Mouse (Mus musculus) right cerebral cortex, postnatal 14 days (tissue): Measurements from ENCODE around the gene Tango6.
A peak's percentile ranks its signal among the peaks of the same experiment; 100 is the strongest.
"Not testable (repeated sequence)": the region's sequence is repeated elsewhere in the genome, so short reads cannot be mapped to it uniquely, and the experiment has no call there.

Source experiments
- DNase-seq: peaks from one replicate; pipeline ENCODE4 v3.0.0; 2022

Gene Tango6

DNA sequence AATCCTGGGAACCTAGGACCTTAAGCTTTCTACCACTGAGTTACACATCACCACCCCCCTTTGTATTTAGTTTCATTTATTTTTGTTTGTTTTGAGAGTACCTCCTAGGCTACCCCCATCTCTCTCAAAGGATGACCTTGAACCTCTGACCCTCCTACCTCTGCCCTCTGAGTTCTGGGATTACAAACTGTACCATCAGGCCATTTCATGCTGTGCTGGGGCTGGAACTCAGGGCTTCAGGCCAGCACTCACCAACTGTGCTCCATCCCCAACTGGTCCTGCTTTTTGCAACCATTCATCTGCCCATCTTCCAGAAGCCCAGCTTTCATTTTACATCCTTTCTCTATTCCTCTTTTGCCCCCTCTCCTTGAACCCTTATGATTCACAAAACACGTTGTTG lies 81.7 kb downstream of the Tango6 start:
- no peak for DNase-seq

DNA sequence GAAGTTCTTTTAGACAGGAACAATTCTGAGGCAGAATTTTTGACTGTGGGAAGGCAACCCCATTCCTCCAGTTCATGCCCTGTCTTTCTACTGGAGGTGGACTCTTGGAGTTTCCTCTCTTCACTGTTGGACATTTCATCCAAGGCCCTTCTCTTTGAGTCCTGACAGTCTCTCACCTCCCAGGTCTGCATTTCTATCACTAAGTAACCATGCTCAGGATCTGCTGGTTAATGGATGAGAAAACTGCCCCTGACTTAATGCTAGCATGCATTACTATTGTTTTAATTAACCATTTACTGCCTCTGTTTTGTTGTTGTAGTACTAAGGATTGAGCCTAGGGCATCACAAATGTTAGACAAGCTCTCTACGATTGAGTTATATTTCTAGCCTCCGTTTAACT lies 82.7 kb downstream of the Tango6 start:
- DNase-seq = no peak

DNA sequence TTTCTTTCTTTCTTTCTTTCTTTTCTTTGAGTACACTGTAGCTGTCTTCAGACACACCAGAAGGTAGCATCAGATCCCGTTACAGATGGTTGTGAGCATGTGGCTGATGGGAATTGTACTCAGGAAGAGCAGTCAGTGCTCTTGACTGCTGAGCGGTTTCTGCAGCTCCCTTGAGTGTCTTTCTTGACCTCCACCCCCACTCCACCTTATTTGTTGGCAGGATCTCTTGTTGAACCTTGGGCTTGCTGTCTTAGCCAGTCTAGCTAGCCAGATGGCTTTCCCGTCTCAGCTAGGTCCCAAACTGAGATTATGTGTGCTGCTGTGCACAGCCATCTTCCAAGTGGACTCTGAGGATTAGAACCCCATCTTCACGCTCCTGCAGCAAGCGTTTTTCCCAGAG lies 83.9 kb downstream of the Tango6 start:
- DNase-seq = no peak

DNA sequence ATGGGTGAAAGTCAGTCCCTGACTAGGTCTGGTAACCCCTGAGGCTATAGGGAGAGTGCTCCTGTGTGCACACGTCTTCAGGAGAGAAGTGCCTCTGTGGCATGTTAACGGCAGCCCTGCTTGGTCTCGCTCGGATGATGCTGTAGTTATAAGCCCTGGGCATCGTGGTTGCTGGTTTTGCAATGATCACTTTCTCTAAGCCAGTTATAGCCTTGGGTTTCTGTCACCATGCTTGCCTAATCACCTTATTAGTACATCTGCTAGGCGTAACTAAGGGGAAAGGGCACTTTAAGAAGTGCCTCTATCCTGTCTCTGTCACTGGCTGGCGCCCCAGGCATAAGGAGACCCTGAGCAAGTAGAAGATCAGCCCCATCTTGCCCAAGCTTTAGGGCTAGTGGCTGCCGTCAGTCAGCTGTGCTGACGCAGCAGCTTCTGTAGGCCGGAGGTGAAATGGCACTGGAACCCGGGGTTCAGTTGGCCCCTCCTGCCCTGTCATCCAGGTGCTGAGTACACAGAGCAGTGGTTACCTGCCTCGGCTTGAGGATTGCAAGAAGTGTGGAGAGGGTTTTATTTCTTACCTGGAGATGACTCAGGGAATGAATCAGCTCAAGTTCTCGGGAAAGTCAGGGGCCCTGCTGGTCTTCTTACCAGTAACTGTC lies 86.4 kb downstream of the Tango6 start:
- DNase-seq = no peak

DNA sequence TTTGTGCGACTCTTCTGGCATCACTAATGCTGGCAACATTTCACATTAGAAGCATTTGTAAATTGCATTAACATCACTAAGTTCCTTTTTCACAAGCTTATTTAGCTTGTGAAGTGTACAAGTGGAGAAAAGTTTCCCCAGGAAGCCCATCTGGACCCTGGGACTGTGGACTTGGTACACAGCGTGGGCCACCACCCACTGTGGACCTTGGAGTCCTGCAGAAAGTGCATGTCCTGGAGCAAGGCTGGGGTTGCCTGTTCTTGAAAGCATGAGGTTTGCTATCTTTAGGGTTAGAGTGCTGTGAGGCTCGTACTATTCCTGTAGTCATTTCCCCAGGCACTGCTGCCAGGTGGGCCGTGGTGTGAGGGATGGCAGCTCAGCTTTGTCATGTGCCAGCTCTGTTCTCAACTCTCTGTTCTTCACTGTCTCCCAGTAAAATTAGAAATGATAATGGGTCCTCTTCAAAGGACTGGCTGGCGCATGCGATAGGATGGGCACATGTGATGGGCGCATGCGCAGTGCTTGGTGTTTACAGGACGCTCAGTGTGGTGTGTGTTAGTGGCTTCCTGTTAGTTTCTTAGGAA lies 87.8 kb downstream of the Tango6 start:
- DNase-seq = peak; percentile 30

DNA sequence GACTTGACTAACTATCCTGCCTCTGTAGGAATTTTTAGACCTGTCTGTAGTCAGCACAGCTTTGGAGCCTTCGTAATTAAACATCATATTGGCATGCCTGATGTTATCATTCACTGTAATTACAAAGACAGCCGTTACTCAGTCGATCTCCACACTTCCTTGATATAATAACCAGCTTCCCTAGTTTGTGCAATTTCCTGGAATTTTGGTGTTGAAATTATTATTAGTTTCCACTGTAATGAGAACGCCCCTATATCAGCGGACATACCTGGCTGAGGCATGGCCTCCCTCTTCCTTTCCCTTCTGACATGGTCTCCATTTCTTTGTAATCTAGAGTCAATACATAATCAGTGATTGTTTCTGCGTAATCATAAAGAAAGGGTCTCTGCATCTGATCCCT lies 89.2 kb downstream of the Tango6 start:
- no peak for DNase-seq

DNA sequence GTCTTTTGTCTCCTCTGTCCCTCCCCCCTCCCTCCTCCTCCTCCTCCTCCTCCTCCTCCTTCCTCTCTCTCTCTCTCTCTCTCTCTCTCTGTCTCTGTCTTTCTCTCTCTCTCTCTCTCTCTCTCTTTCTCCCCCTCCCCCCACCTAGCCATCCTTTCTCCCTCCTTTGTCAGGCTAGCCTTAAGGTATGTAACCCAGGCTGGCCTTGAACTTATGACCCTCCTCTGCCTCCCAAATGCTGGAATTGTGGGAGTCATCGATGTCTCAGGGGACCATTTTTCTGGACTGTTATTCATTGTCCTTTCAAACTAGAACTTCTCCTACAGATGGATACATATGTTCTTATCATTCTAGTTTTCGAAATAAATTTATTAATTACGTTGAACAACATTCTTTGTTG lies 89.6 kb downstream of the Tango6 start:
- no peak for DNase-seq

DNA sequence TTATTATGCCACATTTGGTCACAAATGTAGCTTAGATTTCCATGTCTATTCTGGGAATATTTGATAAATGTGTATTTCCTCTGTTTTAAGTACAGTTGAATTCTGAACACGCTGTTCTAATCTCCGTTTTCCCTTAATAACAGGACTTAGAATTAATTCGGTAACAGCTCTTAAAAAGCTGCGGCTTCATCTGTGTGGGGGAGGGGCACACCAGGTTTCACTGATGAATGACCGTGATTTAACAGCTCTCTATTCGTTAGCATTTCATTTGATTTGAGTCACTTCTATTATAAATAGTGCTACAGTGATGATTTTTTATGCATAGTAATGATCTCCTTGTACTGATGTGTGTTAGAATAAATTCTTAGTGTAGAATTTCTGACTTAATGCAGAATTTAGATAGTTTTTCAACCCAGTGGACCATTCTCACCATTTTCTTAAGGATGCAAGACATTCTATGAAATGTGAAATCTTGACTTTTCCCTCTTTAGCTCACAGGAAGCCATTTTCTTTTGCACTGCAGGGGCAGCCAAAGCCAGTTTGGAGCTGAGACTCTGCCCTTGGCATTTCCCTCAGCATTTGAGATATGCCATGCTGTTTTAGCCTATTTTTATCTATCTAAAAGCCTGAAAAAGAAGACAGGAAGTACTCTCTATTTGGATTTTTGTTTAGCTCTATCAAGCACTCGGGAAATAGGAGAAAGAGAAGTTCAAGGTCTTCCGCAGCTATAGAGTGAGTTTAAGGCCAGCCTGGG lies 91.9 kb downstream of the Tango6 start:
- DNase-seq = peak; percentile 31

DNA sequence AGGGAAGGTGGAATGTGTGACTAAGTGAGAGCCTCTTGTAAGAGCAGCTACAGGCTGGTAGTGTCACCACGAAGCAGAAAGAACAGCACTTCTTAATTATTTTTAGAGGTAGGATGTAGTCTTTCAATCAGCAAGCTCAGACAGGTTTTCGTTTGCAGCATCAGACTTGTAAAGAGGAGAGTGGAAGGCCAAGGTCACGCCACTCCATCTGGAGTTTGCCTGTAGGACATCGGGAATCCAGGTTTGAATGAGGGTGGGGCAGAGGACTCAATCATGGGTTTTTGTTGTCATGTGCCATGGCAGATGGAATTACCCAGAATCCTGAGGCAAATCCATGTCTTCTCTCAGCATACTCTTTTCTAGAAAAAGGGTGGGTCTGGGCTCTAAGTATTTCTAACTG lies 106.8 kb downstream of the Tango6 start:
- DNase-seq = no peak

DNA sequence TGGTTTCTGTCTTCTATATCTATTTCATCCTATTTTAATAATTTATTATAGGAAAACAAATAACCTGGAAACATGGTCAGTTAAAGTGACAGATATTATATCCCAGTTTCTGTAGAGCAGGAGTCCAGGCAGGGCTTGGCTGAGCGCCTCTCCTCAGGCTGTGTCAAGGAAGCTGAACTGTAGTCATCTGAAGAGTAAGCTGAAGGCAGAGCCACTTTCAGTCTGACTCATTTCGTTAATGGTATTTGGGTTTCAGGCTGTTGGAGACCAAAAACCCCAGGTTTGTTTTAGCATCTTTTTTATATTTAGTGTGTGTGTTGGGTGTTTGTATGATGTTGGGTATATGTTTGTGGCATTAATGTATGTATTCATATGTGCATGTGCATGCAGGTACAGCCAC lies 112.0 kb downstream of the Tango6 start:
- DNase-seq = no peak

DNA sequence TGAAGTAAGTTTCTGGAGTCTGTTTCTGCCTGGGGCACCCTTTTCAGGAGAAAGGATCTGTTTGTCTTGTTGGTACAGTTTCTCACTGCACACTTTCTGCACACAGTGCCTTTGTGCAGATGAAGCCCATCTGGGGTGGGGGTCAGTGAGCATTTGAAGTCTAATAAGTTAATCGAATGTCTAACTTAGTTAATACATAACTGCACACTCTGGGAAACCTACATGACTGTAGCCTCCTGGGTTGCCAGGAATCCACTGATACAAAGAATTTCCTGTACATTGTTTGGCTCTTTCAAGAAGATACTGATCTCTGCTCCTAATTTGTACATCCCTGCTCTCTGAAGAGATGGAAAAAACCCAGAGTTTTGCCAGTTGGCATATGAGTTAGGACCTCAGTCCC lies 117.0 kb downstream of the Tango6 start:
- DNase-seq = no peak

DNA sequence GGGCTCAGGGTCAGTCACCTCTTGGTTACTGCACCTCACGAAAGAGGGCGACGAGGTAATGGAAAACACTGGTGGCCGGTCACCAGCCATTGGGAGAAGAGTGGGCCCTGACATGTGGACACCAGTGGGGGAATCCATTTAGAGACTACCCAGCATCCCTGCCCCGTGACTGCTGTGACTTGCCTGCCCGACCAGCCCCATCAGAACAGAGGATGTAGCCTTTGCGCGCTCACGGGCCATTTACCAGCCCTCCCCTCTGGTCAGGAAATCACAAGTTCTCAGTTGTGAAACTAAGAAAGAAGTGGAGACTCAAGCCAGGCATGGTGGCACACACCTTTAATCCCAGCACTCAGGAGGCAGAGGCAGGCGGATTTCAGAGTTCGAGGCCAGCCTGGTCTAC lies 118.4 kb downstream of the Tango6 start:
- no peak for DNase-seq

DNA sequence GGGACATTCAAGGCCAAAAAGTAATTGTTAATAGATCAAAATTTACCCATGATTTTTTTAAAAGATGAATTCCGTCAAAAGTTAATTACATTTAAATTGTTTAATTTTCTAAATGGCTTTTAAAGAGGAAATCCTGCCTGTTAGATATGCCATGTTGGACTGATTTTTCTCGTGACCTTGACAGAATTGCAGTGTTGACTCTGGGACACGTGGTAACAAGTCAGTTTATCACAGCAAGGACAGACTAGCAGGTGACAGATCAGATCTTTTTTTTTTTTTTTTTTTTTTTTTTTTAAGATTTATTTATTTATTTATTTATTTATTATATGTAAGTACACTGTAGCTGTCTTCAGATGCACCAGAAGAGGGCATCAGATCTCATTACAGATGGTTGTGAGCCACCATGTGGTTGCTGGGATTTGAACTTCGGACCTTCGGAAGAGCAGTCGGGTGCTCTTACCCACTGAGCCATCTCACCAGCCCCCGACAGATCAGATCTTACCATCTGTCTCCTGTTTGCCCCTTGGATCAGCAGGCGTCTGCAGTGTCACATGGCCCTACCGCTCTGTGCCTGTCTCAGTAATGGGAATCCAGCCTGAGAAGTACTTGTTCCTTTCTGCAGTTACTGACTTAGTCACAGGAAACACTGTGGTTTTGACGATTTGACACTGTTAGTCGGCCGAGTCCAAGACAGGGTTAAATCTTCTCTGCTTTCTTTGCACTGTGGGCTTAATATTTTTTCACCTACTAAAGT lies 119.7 kb downstream of the Tango6 start:
- DNase-seq = not testable (repeated sequence)

DNA sequence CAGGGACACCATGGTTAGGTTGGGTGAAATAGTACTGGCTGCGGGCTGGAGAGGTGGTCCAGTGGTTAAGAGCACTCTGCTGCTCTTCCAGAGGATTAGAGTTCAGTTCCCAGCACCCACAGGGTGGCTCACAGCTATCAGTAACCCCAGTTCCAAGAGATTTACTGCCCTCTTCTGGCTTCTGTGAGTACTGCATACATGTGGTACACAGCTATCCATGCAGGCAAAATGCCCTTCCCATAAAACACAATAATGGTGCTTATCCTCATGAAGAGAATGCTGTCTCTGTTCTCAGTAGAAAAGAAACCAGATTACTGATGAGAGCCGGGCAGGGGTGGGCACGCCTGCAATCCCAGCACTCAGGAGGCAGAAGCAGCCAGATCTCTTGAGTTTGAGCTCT lies 123.0 kb downstream of the Tango6 start:
- no peak for DNase-seq

DNA sequence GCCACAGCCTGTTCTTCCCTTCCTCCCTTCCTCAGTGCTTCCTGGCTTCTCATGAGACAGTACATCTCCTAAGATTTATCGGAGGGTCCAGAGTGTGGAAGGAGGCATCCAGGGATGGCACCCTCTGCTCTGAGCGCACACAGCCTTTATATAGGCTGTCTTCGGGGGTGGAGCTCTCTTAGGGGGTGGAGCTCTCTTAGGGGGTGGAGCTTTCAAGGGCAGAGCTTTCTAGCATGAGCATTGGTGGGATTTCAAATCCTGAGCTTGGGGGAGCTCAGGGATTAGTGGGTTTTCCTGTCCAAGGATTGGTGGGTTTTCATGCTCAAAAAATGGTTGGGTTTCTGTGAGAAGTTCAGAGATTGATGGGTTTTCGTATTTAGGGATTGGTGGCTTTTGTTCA lies 124.6 kb downstream of the Tango6 start:
- DNase-seq = no peak

DNA sequence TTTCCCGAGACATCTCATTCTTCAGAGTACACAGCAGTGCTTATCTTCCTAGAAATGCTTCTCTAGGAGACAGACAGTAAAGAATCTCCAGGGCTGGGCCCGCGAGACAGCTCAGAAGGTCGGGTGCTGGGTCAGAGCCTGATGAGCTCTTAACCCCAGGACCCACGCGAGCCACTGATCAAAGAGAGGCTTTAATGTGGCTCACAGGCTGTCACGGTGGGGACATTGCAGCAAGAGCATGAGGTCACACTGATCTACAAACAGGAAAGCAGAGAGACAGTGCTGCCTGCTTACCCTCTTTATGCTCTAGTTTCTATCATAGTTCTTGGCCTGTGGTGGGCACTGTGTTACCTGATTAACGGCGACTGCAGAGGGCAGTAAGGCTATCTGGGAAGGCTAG lies 126.9 kb downstream of the Tango6 start:
- no peak for DNase-seq

DNA sequence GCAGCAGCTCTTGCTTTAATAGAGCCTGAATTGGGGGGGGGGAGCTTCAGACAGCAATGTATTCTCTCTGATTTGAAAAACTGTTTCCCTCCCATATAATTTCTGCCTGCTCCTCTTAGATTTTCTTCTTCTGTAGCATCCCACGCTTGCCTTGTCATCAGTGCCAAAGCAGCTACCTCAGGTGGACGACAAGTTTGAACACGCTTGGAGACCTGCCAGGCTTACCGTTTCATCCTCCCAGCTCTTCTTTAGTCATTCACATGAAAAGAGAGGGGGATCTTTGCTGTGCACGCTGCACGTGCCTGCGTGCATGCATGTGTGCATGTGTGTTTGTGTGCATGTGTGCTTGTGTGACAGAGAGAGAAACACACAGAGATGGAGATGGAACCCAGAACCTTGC lies 127.5 kb downstream of the Tango6 start:
- peak; percentile 41 for DNase-seq

DNA sequence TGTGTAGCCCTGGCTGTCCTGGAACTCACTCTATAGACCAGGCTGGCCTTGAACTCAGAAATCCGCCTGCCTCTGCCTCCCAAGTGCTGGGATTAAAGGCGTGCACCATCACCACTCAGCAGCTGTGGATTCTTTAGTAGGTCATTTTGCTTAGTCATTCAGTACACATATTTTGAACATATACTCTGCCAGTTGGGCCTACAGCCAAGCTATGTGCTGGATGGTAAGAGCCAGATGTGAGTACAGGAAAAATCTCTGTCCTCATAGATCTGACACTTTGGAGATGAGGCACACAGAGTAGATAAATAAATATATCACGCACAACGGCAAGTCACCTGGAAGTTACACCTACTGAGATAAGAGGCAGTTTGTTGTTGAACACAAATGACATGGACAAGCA lies 129.7 kb downstream of the Tango6 start:
- no peak for DNase-seq

DNA sequence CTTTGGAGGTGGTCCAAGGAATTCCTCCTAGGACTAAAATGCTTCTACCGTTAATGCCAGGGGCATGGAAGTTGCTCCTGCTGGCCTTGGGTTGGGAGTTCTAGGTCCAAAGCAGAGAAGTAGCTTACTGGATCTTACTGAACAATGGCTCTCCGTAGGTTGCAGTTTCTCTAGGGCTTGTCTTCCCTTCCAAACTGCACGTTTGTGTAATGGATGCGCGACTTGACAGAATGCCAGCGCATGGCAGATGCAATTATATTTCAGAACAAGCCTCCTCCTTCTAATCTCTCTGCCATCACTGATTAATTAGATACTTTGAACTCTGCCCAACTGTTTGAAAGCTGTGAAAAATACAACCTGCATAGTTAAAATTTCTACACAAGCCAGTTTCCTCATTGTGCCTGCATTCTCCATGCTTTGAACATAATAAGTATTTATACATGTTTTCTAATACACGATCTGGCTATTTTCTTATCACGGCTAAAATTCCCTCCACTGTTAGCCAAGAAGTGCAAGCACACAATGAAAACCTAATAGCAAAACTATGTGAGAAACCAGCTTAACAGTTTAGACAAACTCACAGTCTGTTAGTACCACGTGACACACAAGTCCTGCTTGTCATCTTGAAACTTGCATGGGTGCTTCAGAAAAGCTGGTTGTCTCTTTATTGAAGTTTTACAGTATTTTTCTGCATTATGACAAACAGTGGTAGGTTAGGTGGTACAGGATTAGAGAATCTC lies 133.7 kb downstream of the Tango6 start:
- no peak for DNase-seq

DNA sequence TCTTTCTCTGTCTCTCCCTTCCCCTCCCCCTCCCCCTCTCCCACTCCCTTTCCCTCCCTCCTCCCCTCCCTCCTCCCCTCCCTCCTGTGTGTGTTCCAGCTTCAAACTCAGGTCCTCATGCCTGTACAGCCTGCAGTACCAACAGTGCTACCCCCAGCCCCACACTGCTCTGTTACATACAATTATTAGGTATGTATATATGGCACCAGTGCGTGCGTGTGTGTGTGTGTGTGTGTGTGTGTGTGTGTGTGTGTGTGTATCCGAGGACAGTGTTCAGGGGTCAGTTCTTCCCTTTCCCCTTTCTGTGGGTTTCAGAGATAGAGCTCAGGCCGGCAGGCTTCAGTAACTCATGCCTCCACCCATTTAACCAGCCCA lies 134.3 kb downstream of the Tango6 start:
- no peak for DNase-seq

DNA sequence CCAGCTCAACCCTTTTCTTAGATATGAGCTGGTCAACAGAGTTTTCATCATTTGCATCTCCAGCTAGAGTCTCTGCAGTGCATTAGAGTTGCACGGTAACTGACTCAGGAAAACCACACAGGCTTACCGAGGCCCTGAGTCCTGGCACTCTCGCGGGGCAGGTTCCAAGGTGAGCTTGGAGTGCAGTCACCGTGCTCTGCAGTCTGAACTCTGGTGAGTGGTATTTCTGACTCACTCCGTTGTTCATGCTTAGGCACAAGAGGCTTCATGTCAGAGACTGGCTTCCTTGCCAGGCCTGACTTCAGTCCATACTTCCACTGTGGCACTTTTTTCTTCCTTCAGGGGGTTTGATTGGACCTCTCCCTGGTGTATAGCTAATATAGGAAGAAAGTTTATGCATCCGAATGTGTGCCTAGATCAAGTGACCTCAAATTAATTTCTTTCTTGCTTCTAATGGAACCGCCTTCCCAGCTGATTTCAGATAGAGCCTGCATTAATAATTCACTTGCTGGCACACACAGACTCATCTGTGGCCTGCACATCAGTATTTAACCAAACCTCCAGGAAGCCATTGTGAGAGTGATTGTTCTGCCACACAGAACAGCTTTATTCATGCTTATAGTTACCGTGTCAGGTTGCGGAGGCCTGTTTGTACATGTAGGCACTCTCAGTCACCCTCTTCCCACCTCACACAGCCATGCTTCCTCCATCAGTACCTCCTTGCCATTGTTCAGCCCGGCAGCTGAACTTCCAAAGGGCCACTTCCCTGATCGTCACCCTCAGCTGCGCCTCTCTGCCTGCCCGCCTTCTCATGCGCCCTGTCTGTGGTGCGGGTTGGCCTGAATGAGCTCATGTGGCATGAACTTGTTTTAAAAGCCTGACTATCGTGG lies 136.0 kb downstream of the Tango6 start:
- DNase-seq = no peak

DNA sequence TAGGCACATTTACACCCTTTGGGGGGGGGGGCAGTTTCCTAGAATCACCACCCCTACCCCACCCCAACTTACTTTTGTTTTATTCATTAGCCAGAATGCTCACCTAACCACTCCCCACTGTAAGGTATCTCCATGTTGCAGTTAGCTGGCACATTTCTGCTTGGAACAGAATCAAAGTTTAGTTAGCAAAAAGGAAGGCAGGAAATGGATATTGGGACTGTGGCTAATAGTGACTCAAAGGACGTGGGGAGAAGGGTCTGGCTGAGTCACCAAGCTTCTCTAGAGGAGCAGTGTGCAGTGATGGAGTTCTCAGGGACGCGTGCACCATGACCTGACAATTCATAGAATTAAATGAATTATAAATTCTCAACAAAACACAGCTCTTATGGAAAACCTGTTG lies 136.7 kb downstream of the Tango6 start:
- no peak for DNase-seq
